Mouse (Mus musculus) ovary, adult 18-20 months (tissue): ENCODE results near the gene Ccdc102a.
A peak's percentile ranks its signal among the peaks of the same experiment; 100 is the strongest.

ENCODE experiments used
- DNase-seq: peaks from one replicate; pipeline ENCODE4 v3.0.0; 2022; ENCODE audit warnings: low spot score, mixed read lengths

The Ccdc102a gene

GRCm38 (mm10) chr8:94917851-94918495 is at the start of gene Ccdc102a:
Ccdc102a (minus strand) TSS chr8:94918098.
- peak; percentile 37 for DNase-seq

DNA sequence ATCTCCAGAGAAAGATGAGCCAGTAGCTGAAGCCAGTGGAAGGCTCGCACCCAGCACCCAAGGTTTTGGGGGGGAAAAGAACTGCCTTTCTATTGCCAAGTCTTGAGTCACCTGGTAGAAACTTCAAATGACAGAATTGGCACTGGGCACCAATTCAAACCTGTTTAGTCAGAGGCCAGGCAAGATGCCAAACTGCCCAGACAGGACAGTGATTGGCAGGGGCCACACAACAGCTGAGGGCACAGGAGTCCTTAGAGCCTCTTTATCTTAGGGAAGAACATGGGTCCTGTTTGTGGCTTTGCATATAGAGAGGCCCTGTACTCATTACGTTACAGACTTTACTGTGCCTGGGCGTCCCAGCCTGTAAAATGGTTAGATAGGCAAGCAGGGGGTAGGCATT is 49.7 kb upstream of the Ccdc102a start:
- DNase-seq = no peak

- no peak for DNase-seq
Observed at GRCm38 (mm10) chr8:94967071-94967470, 49.2 kb upstream of the Ccdc102a start.

DNA sequence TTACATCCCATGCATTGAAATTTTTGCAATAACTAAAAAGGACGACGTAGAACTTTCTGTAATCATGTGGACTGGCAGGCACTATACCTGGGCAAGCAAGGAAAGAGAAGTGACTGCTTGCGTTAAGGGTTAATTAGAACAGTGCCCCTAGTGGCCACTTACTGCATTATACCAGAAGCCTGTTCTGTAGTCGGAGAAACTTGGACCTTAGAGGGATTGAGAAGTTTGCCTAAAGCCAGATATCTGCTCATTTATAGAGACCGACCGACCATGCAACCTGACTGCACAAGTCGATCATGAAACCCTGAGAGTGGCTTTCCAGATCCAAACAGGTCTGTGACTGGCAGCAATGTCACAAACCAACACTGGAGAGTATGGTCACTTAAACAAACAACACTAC is 48.7 kb upstream of the Ccdc102a start:
- no peak for DNase-seq

GRCm38 (mm10) chr8:94964828-94965227 is 46.9 kb upstream of the Ccdc102a start:
- no peak for DNase-seq

- no peak for DNase-seq
Observed at GRCm38 (mm10) chr8:94962201-94962600, 44.3 kb upstream of the Ccdc102a start.

DNA sequence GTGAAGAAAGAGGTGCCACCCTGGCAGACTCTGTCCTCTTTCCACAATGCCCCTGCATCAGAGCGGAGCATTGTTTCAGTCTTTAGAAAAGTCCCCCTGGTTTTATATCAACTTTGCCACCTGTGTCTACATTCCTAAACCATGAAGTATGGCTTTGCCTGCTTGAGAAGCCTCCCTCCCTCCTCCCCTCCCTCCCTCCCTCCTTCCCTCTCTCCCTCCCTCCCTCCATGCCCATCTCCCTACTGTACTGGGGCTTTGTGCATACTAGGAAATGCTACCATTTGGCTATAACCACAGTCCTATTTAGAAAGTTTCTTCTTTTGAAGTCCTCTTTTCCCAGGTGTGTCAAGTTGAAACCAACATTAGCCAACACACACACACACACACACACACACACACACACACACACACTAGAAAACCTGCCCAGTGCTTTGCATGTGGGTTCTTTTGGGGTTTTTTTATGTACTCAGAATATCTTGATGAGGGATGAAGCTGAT is 38.2 kb upstream of the Ccdc102a start:
- DNase-seq = no peak

DNA sequence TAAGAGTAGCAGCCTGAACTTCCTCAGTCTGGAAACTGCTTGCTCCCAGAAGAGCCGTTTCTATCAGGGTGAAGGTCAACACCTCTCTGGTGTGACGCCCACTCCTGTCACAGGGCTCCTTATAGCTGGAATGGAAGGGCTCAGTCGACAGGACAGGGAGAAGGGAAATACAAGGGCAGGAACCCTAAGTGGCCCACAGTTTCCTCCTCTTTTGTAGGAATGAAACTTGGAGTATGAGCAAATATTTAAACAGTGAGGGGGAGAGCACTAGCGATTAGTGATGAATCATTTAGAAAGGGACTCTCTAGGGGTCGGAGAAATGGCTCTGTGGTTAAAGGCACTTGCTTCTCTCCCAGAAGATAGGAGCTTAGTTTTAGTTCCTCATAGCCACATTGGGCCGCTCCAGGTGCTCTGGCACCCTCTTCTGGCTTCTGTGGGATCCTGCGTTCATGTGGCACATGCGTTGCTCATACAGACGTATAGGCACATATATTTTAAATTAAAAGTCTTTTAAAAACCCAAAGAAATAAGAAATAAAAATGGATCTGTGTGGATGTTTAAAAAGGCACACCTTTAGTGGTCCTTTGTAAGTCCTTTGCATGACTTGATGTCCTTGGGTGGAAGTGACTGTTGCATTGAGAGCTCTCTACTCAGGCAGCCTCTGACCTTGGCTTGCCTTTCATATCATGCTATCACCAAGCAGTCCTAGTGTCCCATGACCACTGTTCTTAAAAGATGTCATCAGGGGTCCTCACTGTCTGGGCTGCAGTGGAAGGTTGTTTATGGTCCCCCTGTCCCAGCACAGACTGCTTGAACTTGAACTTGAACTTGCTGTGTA is 37.2 kb upstream of the Ccdc102a start:
- DNase-seq = no peak

DNA sequence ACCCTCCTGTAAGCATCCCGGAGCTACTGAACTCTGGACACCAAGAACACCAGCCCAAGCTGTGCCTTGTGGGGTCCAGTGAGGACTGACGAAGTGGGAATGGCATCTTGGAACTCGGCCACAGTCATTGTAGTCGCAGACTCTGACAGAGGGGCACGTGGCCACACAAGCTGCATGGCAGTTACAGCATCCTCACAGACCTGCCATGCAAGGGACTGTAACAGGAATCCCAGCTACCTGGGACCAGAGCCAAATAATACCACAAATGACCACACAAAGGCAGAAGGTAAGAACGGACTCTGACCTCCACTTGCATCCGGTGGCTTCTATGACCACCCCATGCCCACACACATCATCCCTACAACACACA is 36.5 kb upstream of the Ccdc102a start:
- no peak for DNase-seq

DNA sequence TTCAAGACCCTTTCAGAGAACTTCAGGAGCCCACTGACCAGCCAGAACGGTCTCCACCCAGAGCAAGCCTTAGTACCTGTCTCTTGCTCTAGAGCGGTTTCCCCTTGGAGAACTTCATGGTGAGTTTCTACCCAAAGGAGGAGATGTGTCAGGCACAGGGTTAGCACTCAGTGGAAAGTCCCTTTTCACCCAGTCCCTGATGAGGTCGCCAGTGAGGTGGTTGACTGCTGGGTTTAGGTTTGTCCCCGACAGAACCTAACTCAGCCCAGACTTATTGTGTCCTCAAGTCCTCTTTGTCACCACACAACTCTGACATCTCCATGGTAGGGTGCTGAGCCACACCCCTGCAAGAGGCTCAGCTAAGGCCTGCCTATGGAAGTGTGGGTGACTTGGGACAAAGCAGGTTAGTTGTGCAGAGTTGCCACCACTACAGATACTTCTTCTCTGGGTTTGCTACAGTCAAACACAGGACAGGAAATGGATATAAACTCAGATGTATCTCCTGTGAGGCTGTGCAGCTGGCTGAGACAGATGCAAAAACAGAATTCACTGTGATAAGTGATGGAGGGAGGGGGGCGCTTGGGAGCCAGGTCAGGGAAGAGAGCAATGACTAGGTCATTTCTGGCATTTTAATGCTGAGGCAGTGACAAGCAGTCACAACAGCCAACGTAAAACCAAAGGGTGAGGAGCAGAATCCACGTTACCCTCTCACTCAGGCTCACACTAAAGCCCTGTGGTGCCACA is 35.9 kb upstream of the Ccdc102a start:
- DNase-seq = no peak

- no peak for DNase-seq
Observed at GRCm38 (mm10) chr8:94952086-94952485, 34.2 kb upstream of the Ccdc102a start.

- DNase-seq = no peak
Observed at GRCm38 (mm10) chr8:94950458-94950857, 32.6 kb upstream of the Ccdc102a start.

DNA sequence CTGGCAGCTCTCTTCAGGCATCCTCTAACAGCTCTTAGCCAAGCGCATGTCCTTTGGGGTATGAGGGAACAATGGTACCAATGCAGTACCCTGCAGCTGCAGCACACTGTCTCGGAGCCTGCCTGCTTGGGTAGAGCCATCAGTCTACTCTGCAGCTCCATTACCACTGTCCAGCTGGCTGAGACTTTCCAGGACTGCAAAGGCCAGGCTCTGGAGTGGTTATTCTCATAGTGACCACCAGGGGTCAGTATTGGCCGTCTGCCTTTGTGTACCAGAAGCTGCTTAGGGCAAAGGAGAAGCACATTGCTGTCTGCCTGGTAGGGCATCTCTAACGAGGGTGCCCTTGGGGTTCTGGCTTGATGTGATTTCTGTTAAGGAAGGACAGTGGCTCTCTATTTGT is 32.1 kb upstream of the Ccdc102a start:
- DNase-seq = peak; percentile 43

- DNase-seq = no peak
Observed at GRCm38 (mm10) chr8:94949010-94949409, 31.1 kb upstream of the Ccdc102a start.

DNA sequence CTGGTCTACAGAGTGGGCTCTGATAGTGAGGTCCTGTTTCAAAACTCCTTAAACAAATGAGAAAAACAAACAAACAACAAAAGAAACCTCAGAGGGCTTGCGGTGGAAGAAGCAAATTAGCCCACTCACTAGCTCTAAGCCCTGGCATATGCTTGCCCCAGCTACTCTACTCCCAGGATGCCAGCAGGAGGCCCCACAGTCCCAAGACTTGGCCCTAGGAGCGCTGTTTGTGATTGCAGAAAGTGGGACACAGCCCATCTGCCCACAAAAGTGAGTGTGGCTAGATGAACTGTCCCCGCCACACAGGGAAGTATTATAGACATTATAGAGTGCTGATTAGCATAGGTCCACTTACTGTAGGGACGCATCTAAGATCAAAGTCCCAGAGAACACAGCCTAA is 30.5 kb upstream of the Ccdc102a start:
- no peak for DNase-seq

GRCm38 (mm10) chr8:94945185-94945584 is 27.3 kb upstream of the Ccdc102a start:
- no peak for DNase-seq

DNA sequence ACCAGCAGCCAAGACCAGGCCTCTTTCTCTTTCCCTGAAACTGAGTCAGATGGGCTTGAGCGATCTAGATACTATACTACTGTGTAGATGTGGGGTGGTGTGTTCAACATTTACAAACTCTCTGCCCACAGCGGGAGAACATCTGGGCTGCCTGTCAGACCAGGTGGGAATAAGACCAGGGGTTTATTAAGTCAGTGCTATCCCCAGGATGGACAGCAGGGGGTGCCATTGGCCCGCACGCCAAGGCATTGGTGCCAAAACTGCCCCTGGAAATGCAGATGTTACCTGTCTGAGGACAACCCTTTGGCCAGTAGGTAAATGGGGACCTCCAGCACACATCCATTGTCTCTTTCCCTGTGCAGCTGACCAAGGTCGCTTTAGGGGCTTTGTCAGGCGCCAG is 24.7 kb upstream of the Ccdc102a start:
- no peak for DNase-seq

- DNase-seq = no peak
Observed at GRCm38 (mm10) chr8:94935172-94935571, 17.3 kb upstream of the Ccdc102a start.

DNA sequence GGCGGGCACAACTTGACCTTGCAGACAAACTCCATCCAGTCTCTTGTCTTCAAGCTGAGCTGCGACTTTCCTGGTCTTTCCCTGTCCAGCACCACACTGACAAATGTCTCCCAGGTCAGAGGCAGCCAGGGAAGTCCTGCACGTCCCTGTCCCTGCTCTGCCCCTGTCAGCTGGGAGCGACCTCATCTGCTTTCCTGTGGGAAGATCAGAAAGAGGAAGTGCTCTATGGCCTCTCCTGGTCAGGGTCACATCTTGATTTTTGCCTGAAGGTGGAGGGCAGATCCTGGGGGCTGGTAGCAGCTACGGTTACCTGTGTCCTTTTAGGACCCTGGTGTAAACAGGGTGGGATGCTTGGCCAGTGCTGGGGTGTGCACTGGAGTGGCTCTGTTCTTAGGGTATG is 16.0 kb upstream of the Ccdc102a start:
- DNase-seq = no peak

DNA sequence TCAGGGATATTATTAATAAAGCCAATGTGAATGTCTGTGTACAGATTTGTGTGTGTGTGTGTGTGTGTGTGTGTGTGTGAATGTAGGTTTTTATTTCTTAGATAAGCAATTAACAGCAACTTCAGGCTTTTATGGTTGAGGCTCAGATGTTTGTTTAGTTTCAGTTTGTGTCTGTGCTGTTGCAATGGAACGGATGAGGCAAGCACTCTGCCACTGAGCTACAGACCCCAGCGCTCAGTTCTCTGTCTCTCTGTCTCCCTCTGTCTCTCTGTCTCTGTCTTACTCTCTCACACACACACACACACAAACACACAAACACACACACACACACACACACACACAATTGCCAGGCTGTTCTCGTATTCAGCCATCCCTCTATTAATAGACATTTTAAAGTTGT is 10.3 kb upstream of the Ccdc102a start:
- DNase-seq = no peak

GRCm38 (mm10) chr8:94923405-94923804 is 5.5 kb upstream of the Ccdc102a start, which contains the start of gene Adgrg5:
Adgrg5 (plus strand) TSS chr8:94923694.
- DNase-seq = no peak

- no peak for DNase-seq
Observed at GRCm38 (mm10) chr8:94922602-94923001, 4.7 kb upstream of the Ccdc102a start.

GRCm38 (mm10) chr8:94922176-94922575 is 4.3 kb upstream of the Ccdc102a start:
- DNase-seq = no peak
